Mouse (Mus musculus) cortical plate, adult 2 months (tissue): ENCODE results near the gene C330007P06Rik.

ENCODE experiments used
- CTCF ChIP-seq: fragments of 200-500 bp; IDR thresholded peaks from 2 replicates; pipeline ENCODE4 v1.5.1; 2011; ENCODE audit warnings: mild to moderate bottlenecking, control low read depth, low read length; ENCODE audit not compliant: insufficient read depth; ENCODE audit errors: extremely low read depth
- POLR2A ChIP-seq: fragments of 200-500 bp; IDR thresholded peaks from 2 replicates; pipeline ENCODE4 v1.6.1; 2011; ENCODE audit warnings: mild to moderate bottlenecking, low read length, control low read depth; ENCODE audit not compliant: insufficient read depth; ENCODE audit errors: extremely low read depth

DNA sequence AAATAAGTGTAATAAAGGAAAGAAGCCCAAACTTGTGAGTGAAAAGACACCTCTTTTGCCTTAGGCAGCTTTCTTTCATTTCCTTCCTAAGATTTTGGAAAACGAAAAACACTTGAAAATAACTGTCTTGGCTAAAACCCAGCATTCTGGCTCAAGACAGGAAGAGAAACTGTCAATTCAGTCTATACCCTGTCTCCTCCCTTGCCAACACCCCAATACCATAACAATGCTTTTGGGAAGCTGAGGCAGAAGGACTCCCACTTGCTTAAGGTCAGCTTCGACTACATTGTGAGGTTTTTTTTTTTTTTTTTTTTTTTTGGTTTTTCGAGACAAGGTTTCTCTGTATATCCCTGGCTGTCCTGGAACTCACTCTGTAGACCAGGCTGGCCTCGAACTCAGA lies 58.5 kb downstream of the C330007P06Rik start:
- TF ChIP-seq CTCF (no peak), POLR2A (no peak)
